Mouse (Mus musculus) forebrain, embryonic 10.5 days (tissue): Measurements from ENCODE around the gene Gm21789. TPM values are rescaled to one million over a fixed set of nuclear protein-coding genes. Genes with fewer than 3 reads are reported as not detected.
"Not testable (repeated sequence)": the region's sequence is repeated elsewhere in the genome, so short reads cannot be mapped to it uniquely, and the experiment has no call there.

Experiments used
- DNase-seq: peaks from one replicate; pipeline ENCODE4 v3.0.0-alpha.2; 2017; ENCODE audit warnings: low spot score; ENCODE audit errors: extremely low spot score
- H3K27ac ChIP-seq: fragments of 300-500 bp; sonication (generic); 2 replicates; pipeline ENCODE4 v1.5.1; 2016; ENCODE audit warnings: mild to moderate bottlenecking
- H3K27me3 ChIP-seq: fragments of 300-500 bp; sonication (generic); 2 replicates; pipeline ENCODE4 v1.6.1; 2016; ENCODE audit warnings: mild to moderate bottlenecking; ENCODE audit not compliant: poor library complexity, severe bottlenecking
- H3K36me3 ChIP-seq: fragments of 300-500 bp; sonication (generic); replicated peaks from 2 replicates; pipeline ENCODE4 v1.6.1; 2016; ENCODE audit warnings: mild to moderate bottlenecking, moderate library complexity
- H3K4me1 ChIP-seq: fragments of 300-500 bp; sonication (generic); 2 replicates; pipeline ENCODE4 v1.6.1; 2016
- H3K4me3 ChIP-seq: fragments of 300-500 bp; sonication (generic); 2 replicates; pipeline ENCODE4 v1.5.1; 2016; ENCODE audit warnings: mild to moderate bottlenecking, moderate library complexity
- H3K9me3 ChIP-seq: fragments of 300-500 bp; sonication (generic); 2 replicates; pipeline ENCODE4 v1.6.1; 2016; ENCODE audit warnings: mild to moderate bottlenecking, moderate library complexity
- WGBS: fragments of 180-500 bp; shearing (Covaris S2); methylation state at CpG from one replicate; pipeline ENCODE4 v1.1.7; 2016; 5-methylcytosine and 5-hydroxymethylcytosine counted together
- polyA plus RNA-seq: library from polyadenylated mRNA; unstranded; fragments of >200 nt; fragmentation: Nextera tagmentation; extraction: Ambion mirVana; gene quantifications from 2 replicates; pipeline ENCODE4 v1.2.1, GENCODE M21; 2016

Gm21789 gene
- polyA plus RNA-seq: not detected in 2 replicates

DNA sequence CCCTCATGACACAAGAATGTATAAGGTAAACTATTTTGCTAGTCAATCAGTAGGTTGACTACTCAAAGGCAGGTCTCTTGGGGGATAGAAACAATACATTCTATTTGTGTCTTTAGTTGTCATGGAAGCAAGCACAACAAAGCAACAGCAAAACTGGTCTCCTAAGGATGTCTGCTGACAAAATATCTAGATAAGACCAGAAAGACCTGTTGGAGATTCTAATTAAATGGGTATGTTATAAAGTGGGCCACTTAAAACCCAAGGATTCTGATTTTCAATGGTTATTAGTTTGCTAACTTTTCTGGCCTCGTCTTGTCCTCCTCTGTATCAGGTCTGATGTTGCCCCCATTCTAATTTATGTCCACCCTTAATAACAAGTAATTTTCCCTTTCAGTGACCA lies at the start of gene Gm21789:
TSS of gene Gm21789 (plus strand) at position 301 of the 400 bp plus-strand sequence.
- not testable (repeated sequence) for H3K4me1 ChIP-seq, H3K4me3 ChIP-seq, H3K27ac ChIP-seq, DNase-seq, H3K27me3 ChIP-seq, H3K36me3 ChIP-seq, H3K9me3 ChIP-seq
- no CpG with 5 or more reads among the region's 1 CpGs for WGBS

- not testable (repeated sequence) for DNase-seq, H3K4me1 ChIP-seq, H3K27me3 ChIP-seq, H3K9me3 ChIP-seq, H3K36me3 ChIP-seq, H3K4me3 ChIP-seq, H3K27ac ChIP-seq
- WGBS: no CpG with 5 or more reads among the region's 4 CpGs
Observed at GRCm38 (mm10) chrX:32894325-32894724, 47.2 kb upstream of the Gm21789 start, which contains the start of gene Btbd35f30. Btbd35f30 (plus strand) TSS chrX:32894625.

- H3K4me3 ChIP-seq, DNase-seq, H3K27me3 ChIP-seq, H3K4me1 ChIP-seq, H3K27ac ChIP-seq, H3K36me3 ChIP-seq, H3K9me3 ChIP-seq: not testable (repeated sequence)
- WGBS: no CpG with 5 or more reads among the region's 3 CpGs
Observed at GRCm38 (mm10) chrX:32973597-32973996, 32.0 kb downstream of the Gm21789 start, which contains the start of gene Btbd35f5. Btbd35f5 (plus strand) TSS chrX:32973897.

Other genes with a start within 250 kb of the Gm21789 start
- gene Btbd35f21, start 215.7 kb upstream of the Gm21789 start, polyA plus RNA-seq: not detected in 2 replicates
- gene Btbd35f30, start 47.1 kb upstream of the Gm21789 start, polyA plus RNA-seq: not detected in 2 replicates
- gene Btbd35f5, start 32.1 kb downstream of the Gm21789 start, polyA plus RNA-seq: not detected in 2 replicates